Mouse (Mus musculus) forebrain, embryonic 10.5 days (tissue): ENCODE data around the gene Slc47a2. TPM values are rescaled to one million over a fixed set of nuclear protein-coding genes. Genes with fewer than 3 reads are reported as not detected.
"Not testable (repeated sequence)": the region's sequence is repeated elsewhere in the genome, so short reads cannot be mapped to it uniquely, and the experiment has no call there.

Experiments used
- DNase-seq: peaks from one replicate; pipeline ENCODE4 v3.0.0-alpha.2; 2017; ENCODE audit warnings: low spot score; ENCODE audit errors: extremely low spot score
- H3K27ac ChIP-seq: fragments of 300-500 bp; sonication (generic); 2 replicates; pipeline ENCODE4 v1.5.1; 2016; ENCODE audit warnings: mild to moderate bottlenecking
- H3K27me3 ChIP-seq: fragments of 300-500 bp; sonication (generic); 2 replicates; pipeline ENCODE4 v1.6.1; 2016; ENCODE audit warnings: mild to moderate bottlenecking; ENCODE audit not compliant: poor library complexity, severe bottlenecking
- H3K36me3 ChIP-seq: fragments of 300-500 bp; sonication (generic); replicated peaks from 2 replicates; pipeline ENCODE4 v1.6.1; 2016; ENCODE audit warnings: mild to moderate bottlenecking, moderate library complexity
- H3K4me1 ChIP-seq: fragments of 300-500 bp; sonication (generic); 2 replicates; pipeline ENCODE4 v1.6.1; 2016
- H3K4me3 ChIP-seq: fragments of 300-500 bp; sonication (generic); 2 replicates; pipeline ENCODE4 v1.5.1; 2016; ENCODE audit warnings: mild to moderate bottlenecking, moderate library complexity
- H3K9me3 ChIP-seq: fragments of 300-500 bp; sonication (generic); 2 replicates; pipeline ENCODE4 v1.6.1; 2016; ENCODE audit warnings: mild to moderate bottlenecking, moderate library complexity
- WGBS: fragments of 180-500 bp; shearing (Covaris S2); methylation state at CpG from one replicate; pipeline ENCODE4 v1.1.7; 2016; 5-methylcytosine and 5-hydroxymethylcytosine counted together
- polyA plus RNA-seq: library from polyadenylated mRNA; unstranded; fragments of >200 nt; fragmentation: Nextera tagmentation; extraction: Ambion mirVana; gene quantifications from 2 replicates; pipeline ENCODE4 v1.2.1, GENCODE M21; 2016

The Slc47a2 gene
- polyA plus RNA-seq, 1 experiment from 2014 or later: not detected

DNA sequence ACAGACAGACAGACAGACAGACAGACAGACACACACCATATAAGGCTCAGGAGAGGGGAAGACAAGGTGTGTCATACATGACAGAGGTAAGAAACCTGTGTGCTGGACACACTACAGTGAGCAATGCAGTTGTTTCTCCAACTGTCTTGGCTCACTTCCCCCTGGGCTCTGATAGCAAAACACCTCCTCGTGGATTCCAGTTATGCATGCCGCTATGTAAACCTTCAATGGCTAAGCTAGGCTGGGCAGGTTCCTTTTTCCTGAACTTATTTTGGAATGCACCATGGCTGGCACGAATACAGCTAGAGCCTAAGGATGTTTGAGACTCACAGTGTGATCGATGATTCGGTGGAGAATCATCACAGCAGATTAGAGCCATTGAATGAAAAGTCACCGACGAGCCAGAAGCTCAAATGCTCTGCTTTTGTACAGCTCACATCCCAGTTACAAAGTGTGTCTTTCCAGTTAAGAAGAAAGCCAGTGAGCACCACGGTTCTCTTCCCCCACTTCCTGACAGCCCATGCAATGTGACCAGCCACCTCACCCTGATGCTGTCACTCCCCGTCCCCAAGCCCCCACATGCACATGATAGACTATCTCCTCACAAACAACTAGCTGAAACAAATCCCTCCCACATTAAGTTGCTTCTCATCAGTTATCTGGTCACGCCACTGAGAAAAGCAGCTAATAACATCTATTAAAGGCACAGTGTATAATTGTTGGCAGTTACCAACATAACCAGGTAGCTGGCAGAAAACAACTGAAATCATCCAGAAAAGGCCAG lies 21.6 kb downstream of the Slc47a2 start:
- no peak for DNase-seq
- no peak overlapping the region for H3K4me3 ChIP-seq
- 82% methylated on average over 10 of the region's 10 CpGs for WGBS
- no peaks in the 10 kb centered on the region for H3K9me3 ChIP-seq
- H3K36me3 ChIP-seq: no peaks in the 10 kb centered on the region
- H3K4me1 ChIP-seq: no peaks in the 10 kb centered on the region
- H3K27me3 ChIP-seq: no peaks in the 10 kb centered on the region
- H3K27ac ChIP-seq: no peak overlapping the region

DNA sequence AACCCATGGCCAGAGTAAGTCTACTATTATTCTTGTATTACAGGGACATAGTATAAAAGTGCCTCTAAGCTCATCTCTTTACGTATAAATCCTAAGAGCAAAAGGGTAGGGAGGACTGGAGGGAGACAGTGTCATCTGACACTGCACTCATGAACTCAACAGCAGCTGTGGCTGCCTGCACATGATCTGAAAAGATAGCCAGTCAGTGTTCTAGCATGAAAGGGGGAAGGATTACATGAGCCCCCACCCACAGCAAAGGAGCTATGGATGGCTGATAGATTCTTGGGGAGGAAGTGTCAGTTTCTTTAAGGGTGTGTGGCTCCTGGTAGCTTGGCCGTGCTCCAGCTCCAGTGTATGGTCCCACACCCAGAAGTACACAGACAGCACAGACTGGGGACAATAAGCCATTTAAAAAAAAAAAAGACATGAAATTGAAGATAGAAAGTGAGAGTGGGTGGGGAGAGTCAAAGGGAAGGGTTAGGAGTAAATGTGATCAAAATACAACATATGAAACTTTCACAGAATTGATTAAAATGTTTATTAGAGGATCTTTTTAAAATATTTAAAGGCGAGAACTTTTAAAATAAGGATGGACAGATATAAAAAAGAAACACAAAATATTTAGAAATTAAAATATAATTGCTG lies 22.6 kb downstream of the Slc47a2 start:
- H3K4me3 ChIP-seq: no peak overlapping the region
- H3K36me3 ChIP-seq: no peaks in the 10 kb centered on the region
- no peaks in the 10 kb centered on the region for H3K9me3 ChIP-seq
- H3K4me1 ChIP-seq: no peaks in the 10 kb centered on the region
- no peak for DNase-seq
- 85% methylated on average over 3 of the region's 3 CpGs for WGBS
- H3K27me3 ChIP-seq: no peaks in the 10 kb centered on the region
- H3K27ac ChIP-seq: no peak overlapping the region

DNA sequence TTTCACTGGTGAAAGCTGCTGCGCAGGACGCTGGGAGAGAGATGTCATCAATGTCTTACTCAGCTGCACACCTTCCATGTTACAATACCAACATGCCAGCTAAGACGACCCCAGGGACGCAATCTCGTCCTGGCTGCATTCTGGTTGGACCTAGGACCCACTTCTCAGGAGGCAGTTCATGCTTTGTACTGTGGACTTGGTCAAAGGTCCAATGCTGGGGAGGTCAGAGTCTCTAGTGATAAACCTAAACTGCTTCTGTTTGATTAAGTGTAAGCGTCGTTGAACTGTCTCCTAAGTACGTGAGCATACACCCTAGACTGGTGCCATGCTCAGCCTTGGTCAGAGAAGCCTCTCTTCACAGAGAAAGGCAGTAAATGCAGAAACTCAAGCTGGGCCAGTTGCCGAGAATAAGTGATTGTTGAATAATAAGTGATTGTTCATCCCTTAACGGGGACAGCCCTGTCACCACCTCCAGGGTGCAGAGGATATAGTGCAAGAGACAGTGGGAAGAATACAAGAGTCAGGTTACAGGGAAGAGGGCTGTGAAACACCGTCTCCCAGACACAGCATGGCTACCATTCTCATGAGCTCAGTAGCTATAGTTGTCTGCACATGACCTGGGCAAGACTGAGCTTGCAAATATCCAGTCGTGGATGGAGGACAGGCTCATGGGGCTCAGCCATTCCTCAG lies 23.3 kb downstream of the Slc47a2 start:
- Histone ChIP-seq H3K9me3 (no peaks in the 10 kb centered on the region), H3K4me3 (no peak overlapping the region), H3K4me1 (no peaks in the 10 kb centered on the region), H3K36me3 (no peaks in the 10 kb centered on the region), H3K27ac (no peak overlapping the region), H3K27me3 (no peaks in the 10 kb centered on the region)
- 68% methylated on average over 12 of the region's 12 CpGs for WGBS
- DNase-seq: no peak

DNA sequence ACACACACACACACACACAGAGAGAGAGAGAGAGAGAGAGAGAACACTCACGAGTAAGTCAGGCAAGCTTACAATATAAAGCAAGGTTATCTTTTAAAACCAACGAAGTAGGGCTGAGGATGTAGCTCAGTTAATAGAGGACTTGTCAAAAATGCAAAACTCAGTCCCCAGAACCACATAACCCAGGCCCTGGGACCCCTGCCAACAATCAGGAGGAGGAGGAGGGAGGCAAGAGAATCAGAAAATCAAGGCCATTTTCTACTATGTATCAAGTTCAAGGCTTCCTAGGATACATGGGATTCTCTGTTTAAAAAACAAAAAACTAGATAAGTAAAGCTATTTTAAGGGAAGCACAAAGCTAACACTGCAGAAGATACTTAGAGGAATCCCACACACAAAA lies 25.8 kb downstream of the Slc47a2 start:
- Histone ChIP-seq H3K36me3 (no peaks in the 10 kb centered on the region), H3K9me3 (no peaks in the 10 kb centered on the region), H3K27me3 (no peaks in the 10 kb centered on the region), H3K4me3 (no peak overlapping the region), H3K27ac (no peak overlapping the region), H3K4me1 (no peaks in the 10 kb centered on the region)
- 73% methylated on average over 2 of the region's 2 CpGs for WGBS
- no peak for DNase-seq

DNA sequence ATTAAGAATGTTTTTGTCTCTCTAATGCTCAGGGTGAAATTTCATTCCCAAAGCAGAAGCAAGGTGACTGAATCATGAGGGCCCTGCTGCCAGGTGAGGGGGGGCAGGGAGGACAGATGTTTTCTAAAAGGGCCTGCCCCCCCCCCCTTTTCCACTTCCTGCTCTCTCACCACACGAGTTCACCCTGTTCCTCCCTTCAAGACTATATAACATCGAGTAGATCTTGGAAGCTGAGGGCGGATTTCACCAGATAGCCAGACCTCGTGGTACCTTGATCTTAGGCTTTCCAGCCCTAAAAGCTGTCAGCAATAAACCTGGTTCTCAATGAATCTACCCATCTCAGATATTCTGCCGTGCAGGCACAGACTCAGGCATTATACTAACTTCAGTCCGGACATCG lies 32.3 kb downstream of the Slc47a2 start:
- Histone ChIP-seq H3K27me3 (no peaks in the 10 kb centered on the region), H3K36me3 (no peaks in the 10 kb centered on the region), H3K4me3 (no peak overlapping the region), H3K9me3 (peaks cover 5% of the 10 kb centered on the region; the same call in 1 of the 2 replicates), H3K4me1 (peaks cover 10% of the 10 kb centered on the region), H3K27ac (no peak overlapping the region)
- WGBS: 75% methylated on average over 7 of the region's 7 CpGs
- no peak for DNase-seq

DNA sequence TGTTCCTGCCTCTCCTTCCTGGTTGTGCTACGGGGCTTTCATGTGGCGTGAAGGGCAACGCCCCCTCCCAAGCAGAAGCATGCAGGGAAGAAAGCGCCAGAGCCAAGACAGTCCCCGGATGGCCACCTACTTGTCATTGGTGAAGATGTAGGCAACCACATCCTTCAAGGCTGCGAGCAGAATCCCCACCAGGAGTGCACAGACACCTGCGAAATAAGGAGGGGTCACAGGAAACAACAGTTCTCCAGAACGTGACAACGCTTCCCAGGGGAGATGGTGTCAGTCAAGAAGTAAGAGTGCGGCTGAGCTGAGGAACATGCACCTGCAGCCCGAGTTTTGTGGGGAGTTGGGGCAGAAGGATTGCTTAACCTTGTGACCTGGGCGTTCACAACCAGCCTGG lies 32.8 kb downstream of the Slc47a2 start:
- H3K27me3 ChIP-seq: no peaks in the 10 kb centered on the region
- no peak for DNase-seq
- H3K27ac ChIP-seq: no peak overlapping the region
- H3K36me3 ChIP-seq: no peaks in the 10 kb centered on the region
- WGBS: 71% methylated on average over 12 of the region's 12 CpGs
- no peak overlapping the region for H3K4me3 ChIP-seq
- H3K9me3 ChIP-seq: peaks cover 5% of the 10 kb centered on the region; the same call in 1 of the 2 replicates
- peaks cover 10% of the 10 kb centered on the region for H3K4me1 ChIP-seq

DNA sequence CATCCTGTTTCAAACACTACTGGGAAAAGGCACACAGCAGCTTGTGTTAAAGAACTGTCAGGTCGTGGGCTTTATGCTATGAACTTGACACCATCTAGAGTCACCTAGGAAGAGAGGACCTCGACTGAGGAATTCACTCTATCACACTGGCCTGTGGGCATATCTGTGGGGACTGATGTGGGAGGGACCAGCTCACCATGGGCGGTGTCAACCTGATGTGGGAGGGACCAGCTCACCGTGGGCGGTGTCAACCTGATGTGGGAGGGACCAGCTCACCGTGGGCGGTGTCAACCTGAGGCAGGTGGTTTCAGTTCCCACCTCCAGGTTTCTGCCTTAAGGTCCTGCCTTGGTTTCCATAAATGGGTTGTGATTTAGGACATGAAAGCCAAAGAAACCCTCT lies 34.9 kb downstream of the Slc47a2 start:
- no peak overlapping the region for H3K27ac ChIP-seq
- H3K4me3 ChIP-seq: no peak overlapping the region
- H3K9me3 ChIP-seq: peaks cover 5% of the 10 kb centered on the region; the same call in 1 of the 2 replicates
- WGBS: 37% methylated on average over 7 of the region's 7 CpGs
- peaks cover 10% of the 10 kb centered on the region for H3K4me1 ChIP-seq
- H3K27me3 ChIP-seq: no peaks in the 10 kb centered on the region
- no peaks in the 10 kb centered on the region for H3K36me3 ChIP-seq
- DNase-seq: no peak

DNA sequence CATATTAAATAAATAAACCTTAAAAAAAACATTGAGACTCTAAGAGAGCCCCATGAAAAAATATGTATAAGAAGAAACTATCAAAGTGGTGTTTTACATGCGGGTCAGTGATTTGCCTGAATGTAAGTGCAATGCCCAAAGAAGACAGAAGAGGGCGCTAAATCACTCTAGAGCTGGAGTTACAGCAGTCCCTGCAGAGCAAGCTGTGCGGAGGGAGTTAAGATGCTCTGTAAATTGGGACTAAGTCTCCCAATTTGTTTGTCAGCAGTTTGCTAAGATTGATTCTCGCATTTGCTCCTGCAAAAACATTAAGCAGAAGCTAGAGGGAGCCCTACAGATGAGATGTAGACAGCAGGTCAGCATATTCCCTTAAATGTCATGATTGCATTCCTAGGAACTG lies 37.3 kb downstream of the Slc47a2 start:
- 77% methylated on average over 4 of the region's 4 CpGs for WGBS
- H3K4me1 ChIP-seq: peaks cover 15% of the 10 kb centered on the region
- peaks cover 5% of the 10 kb centered on the region; the same call in 1 of the 2 replicates for H3K9me3 ChIP-seq
- no peak for DNase-seq
- H3K36me3 ChIP-seq: no peaks in the 10 kb centered on the region
- no peaks in the 10 kb centered on the region for H3K27me3 ChIP-seq
- H3K27ac ChIP-seq: no peak overlapping the region
- no peak overlapping the region for H3K4me3 ChIP-seq

DNA sequence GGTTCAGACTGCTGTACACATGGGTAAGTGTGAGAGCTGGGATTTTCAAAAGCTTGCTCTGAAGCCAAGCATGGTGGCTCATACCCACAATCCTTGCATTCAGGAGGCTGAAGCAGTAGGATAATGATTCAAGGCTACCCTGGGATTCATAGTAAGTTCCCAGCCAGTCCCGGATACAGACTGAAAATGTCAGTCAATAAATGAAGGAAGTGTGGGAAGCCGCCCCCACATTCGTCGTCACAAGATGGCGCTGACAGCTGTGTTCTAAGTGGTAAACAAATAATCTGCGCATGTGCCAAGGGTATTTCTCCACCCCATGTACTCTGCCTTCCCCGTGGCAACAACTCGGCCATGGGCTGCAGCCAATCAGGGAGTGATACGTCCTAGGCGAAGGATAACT lies 38.1 kb downstream of the Slc47a2 start:
- H3K9me3 ChIP-seq, DNase-seq, H3K4me3 ChIP-seq, H3K36me3 ChIP-seq, H3K27ac ChIP-seq, H3K27me3 ChIP-seq: not testable (repeated sequence)
- WGBS: 93% methylated on average over 6 of the region's 10 CpGs
- peaks cover 19% of the 10 kb centered on the region for H3K4me1 ChIP-seq

DNA sequence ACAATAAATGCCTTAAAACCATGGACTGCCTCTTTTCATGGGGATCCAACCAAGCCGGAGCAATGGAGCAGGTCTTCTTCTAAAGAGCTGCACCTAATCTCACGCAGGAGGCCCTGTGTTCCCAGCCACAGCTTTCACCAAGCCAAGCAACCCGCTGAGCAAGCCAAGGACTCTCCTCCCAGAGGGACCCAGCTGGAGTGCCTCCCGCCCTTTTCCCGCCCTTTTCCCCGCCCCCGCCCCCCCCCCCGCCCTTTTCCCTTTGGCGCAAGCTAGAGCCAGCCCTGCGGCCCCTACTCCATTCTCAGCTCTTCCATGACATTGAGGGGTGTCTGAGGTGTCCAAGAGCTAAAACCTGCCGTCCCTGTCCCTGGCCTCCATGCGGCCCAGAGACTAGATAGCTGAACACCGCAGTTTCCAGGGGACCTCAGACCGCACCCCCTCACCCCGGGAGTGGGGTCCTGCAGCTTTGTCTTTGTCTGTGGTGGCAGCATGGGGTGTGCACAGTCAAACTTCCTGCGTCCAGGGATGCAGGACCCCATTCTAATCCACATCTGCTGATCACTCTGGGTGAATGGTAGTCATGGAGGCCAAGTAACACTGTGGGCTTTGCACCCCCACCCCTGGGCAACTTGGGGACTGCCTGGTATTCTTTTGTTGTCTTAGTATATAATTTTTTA lies 41.8 kb downstream of the Slc47a2 start:
- WGBS: 17% methylated on average over 13 of the region's 16 CpGs
- Histone ChIP-seq H3K4me1 (peaks cover 18% of the 10 kb centered on the region), H3K27ac (peak overlapping the region; percentile 72), H3K27me3 (no peaks in the 10 kb centered on the region), H3K36me3 (no peaks in the 10 kb centered on the region), H3K9me3 (peaks cover 5% of the 10 kb centered on the region; the same call in 1 of the 2 replicates), H3K4me3 (peak overlapping the region; percentile 30)
- peak; percentile 33 for DNase-seq

DNA sequence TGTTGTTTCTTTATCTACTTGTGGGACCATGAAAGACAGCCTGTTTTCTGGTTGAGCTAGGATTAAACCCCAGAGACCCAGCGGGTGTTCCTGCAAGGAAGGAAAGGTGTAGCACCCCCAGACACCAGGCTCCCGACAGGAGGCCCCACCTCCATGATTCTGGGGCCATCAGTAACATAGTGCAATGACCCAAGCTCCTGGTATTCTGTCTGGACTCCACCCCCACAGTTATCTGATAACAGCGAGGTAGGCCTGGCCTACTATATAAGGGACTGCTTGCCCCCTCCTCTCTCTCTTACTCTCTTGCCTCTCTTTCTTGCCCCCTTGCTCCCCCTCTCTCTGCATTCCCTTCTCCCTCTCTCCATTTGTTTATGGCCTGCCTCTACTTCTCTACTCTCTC lies 42.5 kb downstream of the Slc47a2 start:
- H3K27ac ChIP-seq: peak overlapping the region; percentile 72; the same call in 1 of the 2 replicates
- WGBS: 62% methylated on average over 3 of the region's 3 CpGs
- H3K36me3 ChIP-seq: no peaks in the 10 kb centered on the region
- peaks cover 18% of the 10 kb centered on the region for H3K4me1 ChIP-seq
- no peaks in the 10 kb centered on the region for H3K27me3 ChIP-seq
- H3K9me3 ChIP-seq: no peaks in the 10 kb centered on the region; the same call in 1 of the 2 replicates
- no peak overlapping the region for H3K4me3 ChIP-seq
- no peak for DNase-seq

DNA sequence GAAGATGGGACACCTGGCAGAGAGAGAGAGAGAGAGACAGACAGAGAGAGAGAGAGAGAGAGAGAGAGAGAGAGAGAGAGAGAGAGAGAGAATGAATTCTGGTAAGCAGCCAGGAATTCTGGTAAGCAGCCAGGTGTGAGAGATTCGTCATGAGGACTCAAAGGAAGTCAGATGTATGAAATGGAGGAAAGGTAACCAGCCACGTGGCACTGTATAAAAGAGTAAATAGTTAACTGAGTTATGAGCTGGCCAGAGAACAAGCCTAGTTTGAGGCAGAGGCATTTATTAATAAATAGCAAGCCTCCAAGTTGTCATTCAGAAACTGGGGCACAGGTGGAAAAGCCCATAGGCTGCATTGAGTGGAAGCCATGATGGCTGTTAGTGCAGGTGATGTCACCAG lies 44.8 kb downstream of the Slc47a2 start:
- Histone ChIP-seq H3K4me3 (no peak overlapping the region), H3K27ac (no peak overlapping the region), H3K36me3 (no peaks in the 10 kb centered on the region), H3K9me3 (no peaks in the 10 kb centered on the region), H3K27me3 (no peaks in the 10 kb centered on the region), H3K4me1 (peaks cover 18% of the 10 kb centered on the region)
- no peak for DNase-seq
- WGBS: 82% methylated on average over 2 of the region's 2 CpGs
